Mouse (Mus musculus) right cerebral cortex, postnatal 4 days (tissue): ENCODE measurements at regions not wholly inside any gene's neighbourhood (a gene's known extent, or its start where the extent isn't known, plus 50 kb on each side); places are given as distances from the start of the nearest gene placed in this dataset.

Experiments
- DNase-seq: peaks from one replicate; pipeline ENCODE4 v3.0.0-alpha.2; 2022

DNA sequence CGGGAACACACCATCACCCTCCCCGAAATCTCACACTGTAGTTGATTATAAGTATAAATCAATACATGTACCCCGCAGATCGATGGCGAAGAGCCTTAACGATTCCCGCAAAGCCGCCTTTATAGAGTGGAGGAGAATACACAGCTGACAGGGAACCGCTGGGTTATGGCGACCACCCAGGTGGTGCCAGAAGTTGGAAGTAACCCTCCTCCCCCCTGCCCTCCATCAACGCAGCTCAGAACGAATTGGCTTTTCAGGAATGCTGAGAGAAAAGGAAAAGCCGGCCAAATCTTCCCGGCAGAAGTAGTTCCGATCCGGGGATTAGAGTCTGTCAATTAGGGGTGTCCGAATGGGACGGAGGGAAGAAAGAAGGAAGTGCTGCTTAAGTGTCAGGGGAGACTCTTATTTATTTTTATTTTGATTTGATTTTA lies 75.6 kb upstream of the Hmga2 start:
- DNase-seq, result peak; percentile 19

DNA sequence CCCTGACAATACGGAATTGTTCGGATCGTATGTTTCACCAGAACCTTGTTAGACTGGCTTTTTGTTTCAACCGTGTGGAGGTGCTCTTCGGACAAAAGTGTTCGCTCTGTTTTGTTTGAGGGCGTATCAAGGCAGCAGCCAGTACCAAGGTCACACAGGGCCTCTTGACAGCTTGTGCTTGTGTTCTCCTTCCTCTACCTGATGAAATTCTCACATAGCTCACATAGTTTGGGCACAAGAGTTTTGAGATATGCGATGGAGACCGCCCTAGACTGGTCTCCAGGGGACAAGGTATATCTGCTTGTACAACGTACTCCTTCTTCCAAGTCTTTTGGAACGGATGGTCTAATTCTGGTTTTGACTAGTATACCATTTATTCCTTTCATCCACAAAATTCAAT lies 70.9 kb upstream of the Hmga2 start:
- no peak for DNase-seq

DNA sequence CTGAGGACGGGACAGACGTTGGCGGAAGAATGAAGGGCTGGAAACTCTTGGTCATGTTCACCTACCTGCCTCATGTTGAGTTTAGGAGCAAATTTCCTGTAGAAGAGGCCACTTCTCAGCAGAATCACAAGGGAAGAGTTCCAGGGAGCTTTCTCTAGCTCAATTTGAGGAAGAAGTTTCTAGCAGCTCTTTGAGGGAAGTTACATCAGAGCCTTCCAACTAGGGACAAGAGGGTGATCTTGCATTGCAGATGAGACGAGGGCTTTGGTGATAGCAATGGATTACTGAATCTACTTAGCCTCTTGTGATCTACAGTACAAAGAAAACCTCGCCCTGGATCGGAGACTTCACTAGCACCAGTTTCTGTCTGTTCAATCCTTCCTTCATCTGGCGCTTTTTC lies 65.3 kb upstream of the Hmga2 start:
- DNase-seq, result no peak

DNA sequence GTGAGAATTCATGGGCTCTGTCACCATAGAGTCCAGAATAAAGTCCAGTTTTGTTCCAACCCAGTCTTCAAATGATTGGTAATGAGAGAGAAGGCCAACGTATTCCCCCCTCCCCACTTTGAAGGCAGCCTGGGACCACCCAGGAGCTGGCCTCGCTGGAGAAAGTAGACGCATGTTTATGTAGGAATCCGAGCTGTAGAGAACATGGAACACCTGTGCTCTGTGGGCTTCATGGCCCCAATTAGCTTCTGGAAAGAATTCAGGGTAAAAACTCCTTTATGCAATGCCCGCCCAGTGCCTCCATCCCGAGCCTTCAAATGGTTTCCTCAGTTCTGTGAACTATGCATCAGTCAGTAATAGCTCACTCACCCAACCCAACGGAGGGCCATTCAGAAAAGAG lies 62.3 kb upstream of the Hmga2 start:
- no peak for DNase-seq

DNA sequence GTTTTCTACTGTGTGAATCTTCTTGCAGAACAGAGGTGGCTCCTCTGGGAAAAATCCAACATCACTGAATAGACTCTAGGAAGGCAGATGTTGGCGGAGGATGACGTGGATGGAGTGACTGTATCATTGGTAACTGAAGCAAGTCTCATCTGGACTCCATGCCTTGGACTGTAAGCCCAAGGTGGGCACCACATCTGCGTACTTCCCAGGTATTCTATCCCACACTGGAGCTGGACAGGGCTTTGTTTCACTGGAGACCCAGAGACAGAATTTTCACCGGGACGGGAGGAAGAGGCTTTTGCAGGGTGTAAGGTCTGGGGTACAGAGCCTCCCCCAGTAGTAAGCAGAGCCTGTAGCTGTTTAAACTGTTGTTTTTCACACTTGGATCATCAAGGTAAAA lies 52.1 kb upstream of the Hmga2 start:
- DNase-seq, result no peak

DNA sequence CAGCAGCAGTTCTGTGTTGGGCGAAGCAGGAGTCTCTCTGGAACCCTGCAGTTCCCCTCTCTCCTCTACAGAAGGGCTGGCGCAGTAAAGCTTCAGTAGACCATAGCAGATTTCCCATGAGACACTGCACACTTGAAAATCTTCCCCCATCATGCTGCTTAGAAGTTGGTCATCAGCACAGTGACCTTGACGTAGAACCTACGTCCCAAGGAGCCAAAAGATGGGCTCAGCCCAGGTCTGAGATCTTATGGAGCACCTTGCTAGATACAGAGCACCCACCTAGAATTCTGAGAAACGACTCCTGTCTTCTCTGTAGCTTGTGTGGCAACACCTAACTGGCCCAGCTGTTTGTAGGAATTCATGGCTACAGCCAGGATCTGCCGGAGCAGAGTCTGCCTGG lies 51.7 kb upstream of the Hmga2 start:
- DNase-seq, result no peak

DNA sequence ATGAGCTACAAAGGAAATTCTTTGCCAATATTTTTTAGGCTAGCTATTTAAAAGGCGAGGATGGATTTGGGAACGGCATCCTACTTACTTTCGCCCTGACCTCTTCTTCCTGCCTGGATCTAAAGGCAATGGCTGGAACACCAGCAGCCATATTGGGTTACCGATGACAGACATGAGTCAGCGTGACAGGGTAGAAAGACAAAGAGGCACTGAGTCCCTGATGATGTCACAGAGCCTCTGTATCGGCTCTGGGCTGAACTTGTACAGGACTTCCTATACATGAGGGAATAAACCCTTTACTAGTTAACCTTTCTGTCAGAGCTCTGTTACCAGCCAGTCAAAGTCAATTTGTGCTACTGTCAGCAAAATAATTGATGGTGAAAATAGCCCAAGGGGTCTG lies 50.7 kb upstream of the Hmga2 start:
- no peak for DNase-seq
